Mouse (Mus musculus): ENCODE measurements around the gene Bcl11b. TPM values are rescaled to one million over a fixed set of nuclear protein-coding genes. Genes with fewer than 3 reads are reported as not detected.

Gene Bcl11b
- total and polyA plus RNA-seq, 3 experiments, result not detected

GRCm38 (mm10) chr12:107942100-107942499 is 61.3 kb downstream of the Bcl11b start:
- H3K27me3 ChIP-seq (replicated peaks), result no peaks in the 10 kb centered on the region
- in situ Hi-C loops (cut with MboI; ENCODE audit: low pct_ligation_motif_present, low pct_unique_long_range_greater_than_20kb, low sequenced_read_pairs) (no loop called here), dilution Hi-C loops (cut with MboI; ENCODE audit: extremely low pct_ligation_motif_present, extremely low pct_unique_long_range_greater_than_20kb, low sequenced_read_pairs) (no loop called here)
- H3K36me3 ChIP-seq (replicated peaks in 1 of 2; ENCODE audit: control insufficient read depth in 1 of 2, insufficient read depth in 1 of 2, low read length in 1 of 2), result no peaks in the 10 kb centered on the region
- no peak overlapping the region for H3K4me2 ChIP-seq (ENCODE audit: insufficient read depth, low read depth, poor library complexity, severe bottlenecking)
- H3K4me3 ChIP-seq (replicated peaks in 1 of 3; ENCODE audit: low read depth in 2 of 3, low read length in 2 of 3, poor library complexity in 1 of 3), result no peak overlapping the region
- H3K4me1 ChIP-seq (ENCODE audit: control insufficient read depth in 1 of 2, insufficient read depth in 2 of 2), result no peaks in the 10 kb centered on the region
- no peaks in the 10 kb centered on the region for H3K79me2 ChIP-seq (replicated peaks; ENCODE audit: control insufficient read depth, extremely low read depth, insufficient read depth, poor library complexity, severe bottlenecking)
- no peak overlapping the region for H3K27ac ChIP-seq (ENCODE audit: insufficient read depth, low read depth)
- peaks cover 90% of the 10 kb centered on the region for H3K9me3 ChIP-seq (replicated peaks; ENCODE audit: low read length)
- H3K9ac ChIP-seq (ENCODE audit: insufficient read depth, low read depth), result no peak overlapping the region
- DNase-seq (ENCODE audit: extremely low read depth), result no peak
- TF ChIP-seq ZKSCAN1 (IDR thresholded peaks at IDR 0.05; ENCODE audit: borderline replicate concordance, low read depth, low read length), result no peak
- no peak for TF ChIP-seq TCF12 (IDR thresholded peaks at IDR 0.05; ENCODE audit: low read depth, low read length)
- TF ChIP-seq NRF1 (IDR thresholded peaks at IDR 0.05; ENCODE audit: low read depth, low read length), result no peak
- no peak for TF ChIP-seq USF2 (conservative IDR thresholded peaks at IDR 0.05; ENCODE audit: low read depth, low read length)
- TF ChIP-seq USF1 (IDR thresholded peaks at IDR 0.05; ENCODE audit: low read depth, low read length), result no peak
- TF ChIP-seq NELFE (IDR thresholded peaks at IDR 0.05; ENCODE audit: low read depth, low read length), result no peak
- TF ChIP-seq IRF4 (IDR thresholded peaks at IDR 0.05; ENCODE audit: low read depth, low read length), result no peak
- no peak for TF ChIP-seq CHD2 (IDR thresholded peaks at IDR 0.05; ENCODE audit: low read length)
- TF ChIP-seq UBTF (IDR thresholded peaks at IDR 0.05; ENCODE audit: low read depth, low read length), result no peak
- no peak for TF ChIP-seq HCFC1 (IDR thresholded peaks at IDR 0.05; ENCODE audit: low read depth, low read length)

GRCm38 (mm10) chr12:107940774-107941173 is 62.6 kb downstream of the Bcl11b start:
- H3K4me1 ChIP-seq (ENCODE audit: control insufficient read depth in 1 of 2, insufficient read depth in 2 of 2), result no peaks in the 10 kb centered on the region
- no peak for DNase-seq (ENCODE audit: extremely low read depth)
- no peaks in the 10 kb centered on the region for H3K27me3 ChIP-seq (replicated peaks)
- dilution Hi-C loops (cut with MboI; ENCODE audit: extremely low pct_ligation_motif_present, extremely low pct_unique_long_range_greater_than_20kb, low sequenced_read_pairs) (no loop called here), in situ Hi-C loops (cut with MboI; ENCODE audit: low pct_ligation_motif_present, low pct_unique_long_range_greater_than_20kb, low sequenced_read_pairs) (no loop called here)
- H3K4me3 ChIP-seq (replicated peaks in 1 of 3; ENCODE audit: low read depth in 2 of 3, low read length in 2 of 3, poor library complexity in 1 of 3), result no peak overlapping the region
- no peaks in the 10 kb centered on the region for H3K79me2 ChIP-seq (replicated peaks; ENCODE audit: control insufficient read depth, extremely low read depth, insufficient read depth, poor library complexity, severe bottlenecking)
- H3K36me3 ChIP-seq (replicated peaks in 1 of 2; ENCODE audit: control insufficient read depth in 1 of 2, insufficient read depth in 1 of 2, low read length in 1 of 2), result no peaks in the 10 kb centered on the region
- H3K9ac ChIP-seq (ENCODE audit: insufficient read depth, low read depth), result no peak overlapping the region
- TF ChIP-seq IRF4 (IDR thresholded peaks at IDR 0.05; ENCODE audit: low read depth, low read length) (no peak), SMC3 (IDR thresholded peaks at IDR 0.05; ENCODE audit: low read depth, low read length) (no peak), ETS1 (conservative IDR thresholded peaks at IDR 0.05; ENCODE audit: low read depth, low read length) (no peak), JUND (conservative IDR thresholded peaks at IDR 0.05; ENCODE audit: low read depth, low read length) (no peak), ZKSCAN1 (IDR thresholded peaks at IDR 0.05; ENCODE audit: borderline replicate concordance, low read depth, low read length) (no peak), PAX5 (IDR thresholded peaks at IDR 0.05; ENCODE audit: low read length) (no peak), HCFC1 (IDR thresholded peaks at IDR 0.05; ENCODE audit: low read depth, low read length) (no peak), USF2 (conservative IDR thresholded peaks at IDR 0.05; ENCODE audit: low read depth, low read length) (no peak), SIN3A (IDR thresholded peaks at IDR 0.05; ENCODE audit: low read length) (no peak), POLR2A (IDR thresholded peaks at IDR 0.05; ENCODE audit: low read depth, low read length) (no peak), BHLHE40 (IDR thresholded peaks at IDR 0.05; ENCODE audit: low read depth, low read length) (no peak), RAD21 (IDR thresholded peaks at IDR 0.05; ENCODE audit: low read depth, low read length) (no peak), KAT2A (IDR thresholded peaks at IDR 0.05; ENCODE audit: insufficient replicate concordance, low read length) (no peak), E2F4 (IDR thresholded peaks at IDR 0.05; ENCODE audit: insufficient replicate concordance, low read depth, low read length) (no peak), MAFK (IDR thresholded peaks at IDR 0.05; ENCODE audit: insufficient replicate concordance, low read length) (no peak)
- H3K9me3 ChIP-seq (replicated peaks; ENCODE audit: low read length), result peaks cover 88% of the 10 kb centered on the region
- H3K27ac ChIP-seq (ENCODE audit: insufficient read depth, low read depth), result no peak overlapping the region
- H3K4me2 ChIP-seq (ENCODE audit: insufficient read depth, low read depth, poor library complexity, severe bottlenecking), result no peak overlapping the region
